Mouse (Mus musculus): ENCODE data around the gene Grik1.

Grik1 gene

GRCm38 (mm10) chr16:87961419-87961818 is 328.6 kb downstream of the Grik1 start:
- DNase-seq (ENCODE audit: low read depth, low spot score), result no peak

GRCm38 (mm10) chr16:87957449-87957848 is 332.6 kb downstream of the Grik1 start:
- DNase-seq (ENCODE audit: low read depth, low spot score), result no peak

- DNase-seq (ENCODE audit: low read depth, low spot score), result no peak
Observed at GRCm38 (mm10) chr16:87956178-87956577, 333.9 kb downstream of the Grik1 start.

- no peak for DNase-seq (ENCODE audit: low read depth, low spot score)
Observed at GRCm38 (mm10) chr16:87954715-87955441, 335.2 kb downstream of the Grik1 start.

GRCm38 (mm10) chr16:87953176-87953575 is 336.9 kb downstream of the Grik1 start:
- DNase-seq (ENCODE audit: low read depth, low spot score), result no peak

GRCm38 (mm10) chr16:87949881-87950280 is 340.2 kb downstream of the Grik1 start:
- no peak for DNase-seq (ENCODE audit: low read depth, low spot score)

- DNase-seq (ENCODE audit: low read depth, low spot score), result no peak
Observed at GRCm38 (mm10) chr16:87948122-87948521, 341.9 kb downstream of the Grik1 start.

- DNase-seq (ENCODE audit: low read depth, low spot score), result no peak
Observed at GRCm38 (mm10) chr16:87944318-87944717, 345.7 kb downstream of the Grik1 start.

- DNase-seq (ENCODE audit: low read depth, low spot score), result no peak
Observed at GRCm38 (mm10) chr16:87942103-87942865, 347.8 kb downstream of the Grik1 start.

GRCm38 (mm10) chr16:87934685-87935084 is 355.4 kb downstream of the Grik1 start:
- no peak for DNase-seq (ENCODE audit: low read depth, low spot score)

- DNase-seq (ENCODE audit: low read depth, low spot score), result no peak
Observed at GRCm38 (mm10) chr16:87931358-87931757, 358.7 kb downstream of the Grik1 start.

- no peak for DNase-seq (ENCODE audit: low read depth, low spot score)
Observed at GRCm38 (mm10) chr16:87930519-87930918, 359.5 kb downstream of the Grik1 start.

- DNase-seq (ENCODE audit: low read depth, low spot score), result no peak
Observed at GRCm38 (mm10) chr16:87928671-87929070, 361.4 kb downstream of the Grik1 start.

GRCm38 (mm10) chr16:87917897-87918296 is 372.2 kb downstream of the Grik1 start:
- no peak for DNase-seq (ENCODE audit: low read depth, low spot score)

GRCm38 (mm10) chr16:87917157-87917546 is 372.9 kb downstream of the Grik1 start:
- DNase-seq (ENCODE audit: low read depth, low spot score), result no peak

GRCm38 (mm10) chr16:87916209-87917156 is 373.6 kb downstream of the Grik1 start:
- no peak for DNase-seq (ENCODE audit: low read depth, low spot score)

GRCm38 (mm10) chr16:87915156-87915555 is 374.9 kb downstream of the Grik1 start:
- no peak for DNase-seq (ENCODE audit: low read depth, low spot score)

- DNase-seq (ENCODE audit: low read depth, low spot score), result no peak
Observed at GRCm38 (mm10) chr16:87913781-87914180, 376.3 kb downstream of the Grik1 start.

- no peak for DNase-seq (ENCODE audit: low read depth, low spot score)
Observed at GRCm38 (mm10) chr16:87911201-87911600, 378.9 kb downstream of the Grik1 start.

- no peak for DNase-seq (ENCODE audit: low read depth, low spot score)
Observed at GRCm38 (mm10) chr16:87902049-87902448, 388.0 kb downstream of the Grik1 start.

- DNase-seq (ENCODE audit: low read depth, low spot score), result no peak
Observed at GRCm38 (mm10) chr16:87901189-87901588, 388.9 kb downstream of the Grik1 start.

GRCm38 (mm10) chr16:87875927-87876326 is 414.1 kb downstream of the Grik1 start:
- DNase-seq (ENCODE audit: low read depth, low spot score), result no peak

Measured in CD4-positive helper T cell, adult 2 months (primary cell).